Comparison of ENCODE assay signal across 9 mouse cellular contexts in genomic region chr10:80756509-80756908, GRCm38 (mm10). TPM values are rescaled to one million over a fixed set of nuclear protein-coding genes. Genes with fewer than 3 reads are reported as not detected.
DNase-seq lines count a peak whose midpoint lies in the region; ATAC-seq and TF ChIP-seq lines count a peak whose summit lies in the region.
"Had no signal": no experiment of that assay in that cellular context is flagged by ENCODE, and none has a peak within 500 bp of the region (broad histone marks: within the 10 kb centered on the region; RNA-seq: fewer than 3 reads in every experiment).

No protein-coding gene starts in this region.

- no peak for DNase-seq in cerebellum, adult 2 months
- DNase-seq in cerebellum, postnatal 10 days = no peak
- no peak for DNase-seq in limb, embryonic 14.5 days (ENCODE audit: low spot score)
- DNase-seq in right cerebral cortex, postnatal 14 days = no peak
- no peak for DNase-seq in gastrocnemius, postnatal 25 days
- DNase-seq: spleen, adult 18-20 months had no signal

- WGBS in cerebellum, adult 2 months = 13% methylated on average over 2 of the region's 2 CpGs
- 51% methylated on average over 2 of the region's 2 CpGs for WGBS in limb, embryonic 14.5 days
- WGBS in stomach, embryonic 14.5 days = 66% methylated on average over 2 of the region's 2 CpGs

- no peaks in the 10 kb centered on the region for H3K9me3 ChIP-seq in megakaryocyte, embryonic 14.5 days
- H3K9me3 ChIP-seq in limb, embryonic 14.5 days (ENCODE audit: control insufficient read depth, low read length) = no peaks in the 10 kb centered on the region
- no peaks in the 10 kb centered on the region for H3K9me3 ChIP-seq in stomach, embryonic 14.5 days (ENCODE audit: control insufficient read depth, low read depth, low read length)

- ATAC-seq in megakaryocyte, adult 5-6 weeks (ENCODE audit: poor library complexity, severe bottlenecking) = no peak
- no peak for ATAC-seq in limb, embryonic 14.5 days (ENCODE audit: low FRiP score, low read depth)
- ATAC-seq in stomach, embryonic 14.5 days (ENCODE audit: insufficient number of reproducible peaks, insufficient read depth, low FRiP score, low read depth) = no peak

- peaks cover 52% of the 10 kb centered on the region for H3K4me1 ChIP-seq in cerebellum, adult 2 months (ENCODE audit: control insufficient read depth, insufficient read depth, low read length)
- H3K4me1 ChIP-seq in megakaryocyte, embryonic 14.5 days = peaks cover 84% of the 10 kb centered on the region
- peaks cover 25% of the 10 kb centered on the region for H3K4me1 ChIP-seq in limb, embryonic 14.5 days (ENCODE audit: control insufficient read depth, insufficient read depth, low read length)
- H3K4me1 ChIP-seq in stomach, embryonic 14.5 days (ENCODE audit: control insufficient read depth, insufficient read depth, low read length) = peaks cover 27% of the 10 kb centered on the region

- H3K4me2 ChIP-seq in limb, embryonic 14.5 days (replicated peaks; ENCODE audit: low read depth, low read length, severe bottlenecking) = peak overlapping the region; percentile 96
- H3K4me2 ChIP-seq in stomach, embryonic 14.5 days (replicated peaks; ENCODE audit: low read depth, low read length) = peak overlapping the region; percentile 95

- H3K4me3 ChIP-seq in cerebellum, adult 2 months (replicated peaks; ENCODE audit: insufficient read depth, low read depth, low read length) = peak overlapping the region; percentile 97
- peak overlapping the region; percentile 99 for H3K4me3 ChIP-seq in megakaryocyte, embryonic 14.5 days (replicated peaks)
- H3K4me3 ChIP-seq in limb, embryonic 14.5 days (replicated peaks; ENCODE audit: low read length) = peak overlapping the region; percentile 97
- peak overlapping the region; percentile 88 for H3K4me3 ChIP-seq in stomach, embryonic 14.5 days (ENCODE audit: low read depth, low read length)

- peak overlapping the region; percentile 84; the same call in 1 of the 2 replicates for H3K27ac ChIP-seq in cerebellum, adult 2 months (ENCODE audit: insufficient read depth, low read length)
- no peak overlapping the region for H3K27ac ChIP-seq in limb, embryonic 14.5 days (replicated peaks; ENCODE audit: low read depth, low read length)
- no peak overlapping the region for H3K27ac ChIP-seq in stomach, embryonic 14.5 days (ENCODE audit: low read length)

- no peaks in the 10 kb centered on the region for H3K27me3 ChIP-seq in cerebellum, adult 2 months (ENCODE audit: control insufficient read depth, insufficient read depth, low read length)
- no peaks in the 10 kb centered on the region for H3K27me3 ChIP-seq in megakaryocyte, embryonic 14.5 days (replicated peaks)
- no peaks in the 10 kb centered on the region for H3K27me3 ChIP-seq in limb, embryonic 14.5 days (ENCODE audit: control insufficient read depth, insufficient read depth, low read length)
- H3K27me3 ChIP-seq in stomach, embryonic 14.5 days (ENCODE audit: control insufficient read depth, insufficient read depth, low read length) = no peaks in the 10 kb centered on the region

- H3K9ac ChIP-seq in limb, embryonic 14.5 days (ENCODE audit: low read depth, low read length, severe bottlenecking) = peak overlapping the region; percentile 93; the same call in 1 of the 2 replicates
- H3K9ac ChIP-seq in stomach, embryonic 14.5 days (replicated peaks; ENCODE audit: low read depth, low read length) = 0 out of 2 replicates have a peak overlapping the region, but pooled peaks have one; percentile 88

- no peak for TF ChIP-seq CTCF in cerebellum, adult 2 months (IDR thresholded peaks at IDR 0.05; ENCODE audit: borderline replicate concordance, insufficient read depth, low read depth, low read length)

- TF ChIP-seq POLR2A in cerebellum, adult 2 months (IDR thresholded peaks at IDR 0.05; ENCODE audit: borderline replicate concordance, insufficient read depth, low read length) = no peak
- TF ChIP-seq POLR2A in limb, embryonic 14.5 days (IDR thresholded peaks at IDR 0.05; ENCODE audit: borderline replicate concordance, extremely low read depth, insufficient read depth, insufficient read length) = no peak

- peaks cover 17% of the 10 kb centered on the region for H3K36me3 ChIP-seq in megakaryocyte, embryonic 14.5 days (replicated peaks; ENCODE audit: low read length)
- H3K36me3 ChIP-seq in limb, embryonic 14.5 days (ENCODE audit: control insufficient read depth, insufficient read depth, low read length) = no peaks in the 10 kb centered on the region
- no peaks in the 10 kb centered on the region for H3K36me3 ChIP-seq in stomach, embryonic 14.5 days (ENCODE audit: control insufficient read depth, insufficient read depth, low read length)

RNA-seq across cellular contexts. Expression of gene Dot1l, which starts 1.5 kb away (rescaled TPM):
- polyA plus RNA-seq in cerebellum, adult 2 months (2012; rRNA removed) = 101 and 115 TPM in 2 replicates
- 35.3 and 88.7 TPM in 2 replicates for polyA plus RNA-seq in megakaryocyte, embryonic 14.5 days (2012; ENCODE audit: insufficient read depth, low replicate concordance)
- 19.5 and 23.0 TPM in 2 replicates for total RNA-seq in megakaryocyte, adult 5-6 weeks (2015)
- 6.9 and 9.8 TPM in 2 replicates for total RNA-seq in megakaryocyte, adult 5-6 weeks (2017)
- polyA plus RNA-seq in limb, embryonic 14.5 days (2012; rRNA removed) = 55.1 and 72.2 TPM in 2 replicates
- polyA plus RNA-seq in limb, embryonic 14.5 days (2014; fragmentation: Nextera tagmentation; extraction: Ambion mirVana) = 22.7 and 25.6 TPM in 2 replicates
- 24.5 and 25.8 TPM in 2 replicates for polyA plus RNA-seq in stomach, embryonic 14.5 days (2014; fragmentation: Nextera tagmentation; extraction: Ambion mirVana)
- 10 to 100 TPM; 24.6 TPM for total RNA-seq in gastrocnemius, postnatal 25 days (2021)

RNA-seq across cellular contexts. Expression of gene Ap3d1, which starts 14.4 kb away (rescaled TPM):
- polyA plus RNA-seq in cerebellum, adult 2 months (2012; rRNA removed) = 175 and 189 TPM in 2 replicates
- polyA plus RNA-seq in megakaryocyte, embryonic 14.5 days (2012; ENCODE audit: insufficient read depth, low replicate concordance) = 10.9 and 24.8 TPM in 2 replicates
- 42.6 and 52.4 TPM in 2 replicates for total RNA-seq in megakaryocyte, adult 5-6 weeks (2015)
- total RNA-seq in megakaryocyte, adult 5-6 weeks (2017) = 48.6 and 62.0 TPM in 2 replicates
- polyA plus RNA-seq in limb, embryonic 14.5 days (2012; rRNA removed) = 123 and 150 TPM in 2 replicates
- 75.1 and 82.9 TPM in 2 replicates for polyA plus RNA-seq in limb, embryonic 14.5 days (2014; fragmentation: Nextera tagmentation; extraction: Ambion mirVana)
- 81.7 and 85.8 TPM in 2 replicates for polyA plus RNA-seq in stomach, embryonic 14.5 days (2014; fragmentation: Nextera tagmentation; extraction: Ambion mirVana)
- total RNA-seq in gastrocnemius, postnatal 25 days (2021) = 10 to 100 TPM; 22.1 to 25.0 TPM

RNA-seq across cellular contexts. Expression of gene Sf3a2, which starts 41.5 kb away (rescaled TPM):
- polyA plus RNA-seq in cerebellum, adult 2 months (2012; rRNA removed) = 52.0 and 66.4 TPM in 2 replicates
- polyA plus RNA-seq in megakaryocyte, embryonic 14.5 days (2012; ENCODE audit: insufficient read depth, low replicate concordance) = 413 and 1,110 TPM in 2 replicates
- total RNA-seq in megakaryocyte, adult 5-6 weeks (2015) = 45.8 and 46.6 TPM in 2 replicates
- 13.1 and 20.4 TPM in 2 replicates for total RNA-seq in megakaryocyte, adult 5-6 weeks (2017)
- polyA plus RNA-seq in limb, embryonic 14.5 days (2012; rRNA removed) = 78.0 and 102 TPM in 2 replicates
- 80.6 and 87.6 TPM in 2 replicates for polyA plus RNA-seq in limb, embryonic 14.5 days (2014; fragmentation: Nextera tagmentation; extraction: Ambion mirVana)
- 77.7 and 81.8 TPM in 2 replicates for polyA plus RNA-seq in stomach, embryonic 14.5 days (2014; fragmentation: Nextera tagmentation; extraction: Ambion mirVana)
- total RNA-seq in gastrocnemius, postnatal 25 days (2021) = 10 to 100 TPM; 24.0 to 24.9 TPM

RNA-seq across cellular contexts. Expression of gene Plekhj1, which starts 41.9 kb away (rescaled TPM):
- polyA plus RNA-seq in cerebellum, adult 2 months (2012; rRNA removed) = 106 and 122 TPM in 2 replicates
- 184 and 251 TPM in 2 replicates for polyA plus RNA-seq in megakaryocyte, embryonic 14.5 days (2012; ENCODE audit: insufficient read depth, low replicate concordance)
- total RNA-seq in megakaryocyte, adult 5-6 weeks (2015) = 82.4 and 84.3 TPM in 2 replicates
- total RNA-seq in megakaryocyte, adult 5-6 weeks (2017) = 35.5 and 43.5 TPM in 2 replicates
- polyA plus RNA-seq in limb, embryonic 14.5 days (2012; rRNA removed) = 109 and 110 TPM in 2 replicates
- 119 and 121 TPM in 2 replicates for polyA plus RNA-seq in limb, embryonic 14.5 days (2014; fragmentation: Nextera tagmentation; extraction: Ambion mirVana)
- 110 and 116 TPM in 2 replicates for polyA plus RNA-seq in stomach, embryonic 14.5 days (2014; fragmentation: Nextera tagmentation; extraction: Ambion mirVana)
- total RNA-seq in gastrocnemius, postnatal 25 days (2021) = 10 to 100 TPM; 22.4 to 27.3 TPM

RNA-seq across cellular contexts. Expression of gene Amh, which starts 48.5 kb away (rescaled TPM):
- 3.0 and 4.3 TPM in 2 replicates for polyA plus RNA-seq in cerebellum, adult 2 months (2012; rRNA removed)
- 1.1 and 5.5 TPM in 2 replicates for polyA plus RNA-seq in megakaryocyte, embryonic 14.5 days (2012; ENCODE audit: insufficient read depth, low replicate concordance)
- not detected in 2 replicates for total RNA-seq in megakaryocyte, adult 5-6 weeks (2015)
- total RNA-seq in megakaryocyte, adult 5-6 weeks (2017) = not detected in 2 replicates
- polyA plus RNA-seq in limb, embryonic 14.5 days (2012; rRNA removed) = 1.0 and 1.9 TPM in 2 replicates
- 0.11 TPM in 1 of 2 replicates, not detected in the other for polyA plus RNA-seq in limb, embryonic 14.5 days (2014; fragmentation: Nextera tagmentation; extraction: Ambion mirVana)
- not detected in 2 replicates for polyA plus RNA-seq in stomach, embryonic 14.5 days (2014; fragmentation: Nextera tagmentation; extraction: Ambion mirVana)
- under 1 TPM; 0.20 to 0.21 TPM for total RNA-seq in gastrocnemius, postnatal 25 days (2021)
